Mouse (Mus musculus) lung, postnatal 14 days (tissue): ENCODE measurements around the gene BC049715.
A peak's percentile ranks its signal among the peaks of the same experiment; 100 is the strongest.
"Not testable (repeated sequence)": the region's sequence is repeated elsewhere in the genome, so short reads cannot be mapped to it uniquely, and the experiment has no call there.

ENCODE experiments used
- DNase-seq: peaks from one replicate; pipeline ENCODE4 v3.0.0; 2021

Gene BC049715

DNA sequence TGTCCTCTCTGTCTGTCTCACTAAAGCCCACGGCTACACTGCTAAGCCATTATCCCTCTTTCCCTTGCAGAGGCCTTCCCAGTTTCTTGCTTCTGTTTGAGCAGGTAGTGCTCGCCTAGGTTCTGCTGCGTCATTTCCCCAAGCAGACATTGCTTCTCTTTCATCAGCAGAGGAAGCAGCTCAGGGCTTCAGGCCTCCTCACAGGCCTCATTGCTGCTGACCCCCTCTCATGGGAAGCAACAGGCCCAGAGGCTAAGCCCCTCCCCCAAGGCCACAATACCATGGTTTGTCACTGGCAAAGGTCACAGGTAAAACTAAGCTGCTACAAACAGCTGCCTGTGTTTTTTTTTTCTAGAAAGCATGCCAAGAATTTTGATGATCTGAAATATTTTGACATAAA lies 25.3 kb downstream of the BC049715 start:
- DNase-seq, result no peak

DNA sequence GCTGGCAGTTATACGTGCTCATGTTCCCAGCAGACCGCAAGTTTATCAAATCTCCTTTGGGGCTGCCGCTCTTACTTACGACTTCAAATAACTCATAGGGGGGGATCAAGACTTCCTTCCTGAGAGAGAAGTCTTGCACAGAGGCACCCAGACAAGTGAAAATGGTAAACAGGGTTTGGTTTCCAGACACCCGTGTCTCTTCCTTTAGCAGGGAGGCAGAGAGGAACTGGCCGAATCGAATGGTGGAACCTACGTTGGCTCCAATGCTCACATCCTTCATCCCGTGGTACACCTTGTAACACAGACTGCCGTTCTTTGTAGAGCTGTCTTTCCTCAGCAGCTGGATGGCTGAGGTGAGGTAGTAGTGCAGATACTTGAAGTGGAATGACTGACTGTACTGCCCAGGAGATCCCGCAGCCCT lies 26.9 kb downstream of the BC049715 start:
- DNase-seq, result no peak

DNA sequence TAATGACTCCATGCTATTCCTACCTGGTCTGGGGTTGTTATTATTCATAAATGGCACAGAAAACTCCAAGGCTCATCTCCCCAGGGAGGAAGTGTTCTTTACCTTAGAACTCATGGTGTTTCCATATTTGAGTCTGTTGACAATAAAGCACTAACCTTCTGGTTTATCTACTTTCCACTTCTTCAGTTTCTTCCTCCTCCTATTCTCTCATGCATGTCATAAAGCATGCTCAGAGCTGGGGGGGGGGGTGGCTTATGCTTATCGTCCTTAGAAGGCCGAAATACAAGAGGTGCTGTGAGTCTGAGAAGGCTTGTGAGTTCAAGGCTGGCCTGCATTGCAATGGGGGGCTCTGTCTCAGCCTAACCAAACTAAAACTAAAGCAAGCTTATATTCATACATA lies 27.8 kb downstream of the BC049715 start:
- no peak for DNase-seq

DNA sequence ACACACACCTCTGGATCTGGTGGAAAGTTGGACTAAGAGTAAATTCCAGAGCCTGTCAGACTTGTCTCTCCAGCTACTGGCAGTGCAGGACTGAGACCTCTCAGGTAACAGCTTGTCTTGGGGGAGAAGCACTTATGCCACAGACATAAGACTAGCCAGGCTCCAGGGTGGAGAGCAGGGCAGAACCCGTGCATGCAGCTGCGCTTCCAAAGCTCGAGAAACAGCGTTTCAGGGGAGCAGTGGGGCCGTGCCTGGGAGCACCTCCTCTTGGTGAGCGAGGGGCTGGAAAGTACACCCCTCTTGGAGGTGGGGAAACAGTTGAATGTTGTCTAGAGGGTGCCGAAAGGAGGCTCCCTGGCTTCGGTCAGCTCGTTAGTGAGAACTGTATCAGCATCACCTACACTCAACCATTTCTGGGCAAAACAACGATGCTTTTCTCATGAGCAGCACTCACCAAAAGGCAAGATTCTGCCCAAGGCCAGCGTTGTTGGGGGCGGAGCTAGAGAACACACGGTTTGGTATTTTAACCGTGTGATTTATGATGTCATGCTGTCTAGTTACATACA lies 28.7 kb downstream of the BC049715 start:
- DNase-seq, result no peak

DNA sequence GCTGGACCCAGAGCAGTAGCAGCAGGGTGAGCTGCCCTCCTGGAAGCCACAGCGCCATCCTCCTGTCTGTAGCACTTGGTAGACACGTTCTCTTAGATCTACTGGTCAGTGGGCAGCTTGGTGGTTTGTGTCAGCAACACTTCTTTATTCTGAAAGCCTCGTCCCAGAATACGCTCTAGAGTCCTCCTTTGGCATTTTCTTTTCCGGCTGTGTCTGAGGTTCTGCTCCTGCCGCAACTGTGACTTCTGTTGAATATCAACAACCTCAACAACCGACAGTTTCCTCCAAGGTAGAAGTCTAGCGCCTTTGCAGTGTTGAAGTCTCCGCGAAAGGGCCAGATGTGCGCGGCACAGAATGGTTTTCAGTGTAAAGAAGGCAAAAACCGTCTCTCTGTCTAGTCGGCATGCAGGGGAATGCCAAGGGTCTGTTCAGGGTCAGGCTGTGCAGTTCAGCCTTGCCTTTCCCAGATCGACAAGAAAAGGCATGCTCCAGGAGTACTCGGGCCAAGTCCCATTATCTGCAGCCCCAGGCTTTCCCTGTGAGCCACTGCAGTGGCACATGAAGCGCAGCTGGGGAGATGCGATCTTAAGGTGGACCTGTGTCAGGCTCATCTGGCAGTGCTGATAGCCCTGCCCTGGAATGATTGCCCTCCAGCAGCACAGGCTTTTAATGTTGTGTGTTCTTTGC lies 29.9 kb downstream of the BC049715 start, which contains the start of gene Art4:
Gene Art4 (minus strand): TSS at position 548 of the 687 bp plus-strand sequence.
- no peak for DNase-seq

DNA sequence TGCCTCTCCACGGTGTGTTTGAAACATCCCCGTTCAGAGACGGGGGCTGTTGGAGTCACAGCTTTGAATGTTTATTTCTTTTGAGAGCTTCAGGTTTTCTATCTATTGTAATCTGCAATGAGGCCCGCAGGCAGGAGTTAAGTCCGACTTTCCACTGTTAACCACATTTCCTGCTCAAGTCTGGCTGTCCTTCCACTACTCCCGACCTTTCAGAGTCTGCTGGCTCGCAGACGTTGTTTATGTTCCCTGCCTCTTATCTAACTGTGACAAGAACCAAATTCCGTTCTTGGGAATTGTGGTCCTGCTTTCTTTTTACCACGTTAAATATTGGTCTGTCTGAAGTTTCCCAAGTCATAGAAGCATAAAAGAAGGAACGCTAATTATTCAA lies 30.4 kb downstream of the BC049715 start:
- peak; percentile 56 for DNase-seq

DNA sequence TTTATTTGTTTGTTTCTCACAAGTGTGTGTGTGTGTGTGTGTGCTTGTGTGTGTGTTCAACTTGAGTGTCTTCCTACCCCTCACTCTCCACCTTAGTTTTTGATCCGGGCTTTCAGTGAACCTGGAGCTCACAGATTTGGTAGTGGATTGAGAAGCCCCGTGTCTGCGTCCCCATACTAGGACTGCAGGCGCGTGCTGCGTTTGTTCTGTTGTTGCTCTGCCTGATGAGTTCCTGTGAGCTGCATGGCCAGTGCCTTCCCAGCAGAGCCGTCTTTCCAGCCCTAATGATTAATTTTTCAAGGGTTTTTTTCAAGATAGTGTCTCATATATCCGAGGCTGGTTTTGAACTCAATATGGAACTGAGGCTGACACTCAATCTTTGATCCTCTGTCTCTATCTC lies 31.0 kb downstream of the BC049715 start:
- DNase-seq, result no peak

DNA sequence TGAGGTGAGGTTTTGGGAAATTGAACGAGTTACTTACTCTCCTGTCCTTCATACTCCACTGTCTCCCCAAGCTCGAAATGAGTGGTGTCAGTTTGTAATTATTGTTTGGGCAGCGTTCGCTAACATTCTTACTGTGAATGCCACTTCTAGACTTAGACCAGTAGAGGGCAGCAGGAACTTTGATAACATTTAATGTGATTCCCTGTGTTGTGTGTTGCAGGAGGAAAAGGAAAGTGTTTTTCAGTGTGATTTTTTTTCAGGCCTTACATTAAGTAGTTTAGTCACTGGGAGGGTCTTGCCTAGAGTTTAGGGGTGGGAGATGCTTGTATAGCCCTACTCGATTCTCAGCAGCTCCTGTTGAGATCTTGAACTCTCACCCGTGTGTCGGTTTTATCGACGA lies 33.6 kb downstream of the BC049715 start:
- no peak for DNase-seq

DNA sequence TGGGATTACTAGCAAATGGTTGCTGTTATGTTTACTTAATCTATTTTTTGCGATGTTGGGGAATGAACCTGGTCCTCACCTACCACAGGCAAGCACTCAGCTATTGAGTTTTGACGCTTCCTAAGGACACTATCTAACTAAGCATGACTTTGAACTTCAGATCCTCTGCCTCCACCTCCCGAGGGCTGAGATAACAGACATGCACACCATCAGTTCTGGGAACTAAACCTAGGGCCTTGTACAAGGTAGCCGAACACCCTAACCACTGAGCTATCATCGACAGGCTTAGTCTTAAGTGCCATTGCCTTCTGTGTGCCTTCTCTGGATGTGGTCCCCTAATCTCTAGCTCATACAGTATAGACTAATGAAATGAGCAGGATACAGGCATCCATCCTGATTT lies 37.9 kb downstream of the BC049715 start:
- no peak for DNase-seq

DNA sequence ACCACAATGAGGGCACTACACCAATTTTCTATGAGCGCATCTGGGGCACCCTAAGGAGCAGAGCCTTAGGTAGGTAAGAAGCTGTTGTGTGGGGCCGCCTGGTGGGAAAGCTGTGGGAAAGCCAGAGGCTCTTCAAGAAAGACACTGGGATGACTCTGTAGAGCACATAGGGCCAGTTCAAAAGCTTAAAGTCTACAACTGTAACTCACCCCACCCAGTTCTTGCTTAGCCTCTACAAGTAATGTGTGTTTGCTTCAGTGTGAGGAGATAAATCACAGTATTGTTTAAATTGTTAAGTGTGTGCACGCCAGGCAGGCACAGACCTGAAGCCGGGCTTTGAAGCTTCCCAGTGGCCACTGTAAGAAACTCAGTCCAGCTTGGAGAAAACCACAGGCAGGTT lies 38.7 kb downstream of the BC049715 start:
- DNase-seq, result no peak

DNA sequence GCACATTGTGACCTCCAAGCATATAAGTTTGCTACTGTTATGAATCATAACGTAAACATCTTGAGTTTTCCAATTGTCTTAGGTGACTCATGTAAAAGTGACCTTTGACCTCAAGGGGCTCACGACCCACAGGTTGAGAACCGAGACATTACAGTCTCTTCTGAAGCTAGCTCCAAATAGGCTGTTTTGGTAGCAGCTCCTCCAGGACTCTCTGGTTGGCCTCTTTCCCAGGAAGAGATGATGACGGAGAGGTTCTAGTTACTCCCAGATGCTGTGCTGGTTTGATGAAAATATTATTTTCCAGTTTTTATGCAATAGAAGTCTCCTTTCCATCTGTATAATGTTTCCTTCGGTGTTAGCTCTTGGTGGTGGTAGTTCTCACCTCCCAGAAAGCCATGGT lies 41.5 kb downstream of the BC049715 start:
- DNase-seq, result no peak

DNA sequence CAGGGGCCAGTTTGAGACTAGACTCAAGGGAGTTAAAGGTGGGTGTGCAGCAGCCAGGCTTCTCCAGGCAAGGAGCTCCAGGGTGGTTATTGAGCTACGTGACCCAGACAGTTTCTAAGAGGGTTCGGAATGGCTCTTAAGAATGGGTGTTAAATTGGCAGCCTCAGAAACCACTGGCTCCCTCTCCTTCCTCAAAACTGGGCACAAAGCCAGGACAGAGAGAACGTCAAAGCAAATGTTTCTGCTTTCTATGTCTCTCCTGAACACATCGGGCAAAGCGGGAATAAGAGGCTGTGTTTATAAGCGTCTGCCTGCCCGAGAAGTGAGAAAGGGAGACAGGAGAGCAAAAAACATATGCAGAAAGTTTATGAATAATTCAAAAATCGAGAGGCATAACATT lies 47.2 kb downstream of the BC049715 start:
- DNase-seq, result peak; percentile 43

DNA sequence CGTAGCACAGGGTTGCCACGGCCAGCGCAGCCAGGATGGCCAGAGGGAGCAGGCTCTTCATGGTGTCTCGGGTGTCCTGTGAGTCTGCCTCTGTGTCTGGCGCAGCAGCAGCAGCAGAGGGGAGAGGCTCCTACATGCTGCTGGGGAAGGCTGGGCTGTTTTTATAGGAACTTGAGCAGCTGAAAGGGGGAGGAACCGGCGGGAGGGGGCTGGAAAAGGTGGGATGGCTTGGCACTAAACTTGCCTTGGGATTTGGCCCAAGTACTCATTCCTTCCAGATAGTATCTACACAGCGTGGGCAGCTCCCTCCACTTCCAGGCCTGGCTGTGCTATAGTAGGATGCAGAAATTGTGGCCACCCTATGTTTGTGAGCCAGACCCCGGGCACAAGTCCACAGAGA lies 48.2 kb downstream of the BC049715 start, which contains the start of gene Mgp:
Gene Mgp (minus strand): TSS at position 154 of the 400 bp plus-strand sequence.
- DNase-seq, result peak; percentile 60

DNA sequence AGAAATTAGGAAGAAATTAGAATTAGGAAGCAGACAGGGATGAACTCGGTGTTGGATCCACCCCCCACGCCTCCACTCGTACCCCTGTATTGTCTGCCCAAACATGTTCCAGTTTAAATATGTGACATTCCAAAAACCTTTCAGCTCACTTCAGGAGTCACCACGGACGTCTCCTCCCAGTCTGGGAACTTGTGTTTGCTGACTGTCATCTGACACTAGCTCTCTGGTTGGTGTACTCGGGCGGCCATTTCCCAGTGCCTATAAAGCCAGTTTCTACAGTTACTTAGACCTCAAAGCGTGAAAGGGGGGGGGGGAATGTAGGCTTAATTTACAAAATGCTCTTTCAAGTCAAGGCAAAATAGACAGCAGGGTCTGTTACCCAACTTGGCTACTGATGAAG lies 54.3 kb downstream of the BC049715 start:
- no peak for DNase-seq

DNA sequence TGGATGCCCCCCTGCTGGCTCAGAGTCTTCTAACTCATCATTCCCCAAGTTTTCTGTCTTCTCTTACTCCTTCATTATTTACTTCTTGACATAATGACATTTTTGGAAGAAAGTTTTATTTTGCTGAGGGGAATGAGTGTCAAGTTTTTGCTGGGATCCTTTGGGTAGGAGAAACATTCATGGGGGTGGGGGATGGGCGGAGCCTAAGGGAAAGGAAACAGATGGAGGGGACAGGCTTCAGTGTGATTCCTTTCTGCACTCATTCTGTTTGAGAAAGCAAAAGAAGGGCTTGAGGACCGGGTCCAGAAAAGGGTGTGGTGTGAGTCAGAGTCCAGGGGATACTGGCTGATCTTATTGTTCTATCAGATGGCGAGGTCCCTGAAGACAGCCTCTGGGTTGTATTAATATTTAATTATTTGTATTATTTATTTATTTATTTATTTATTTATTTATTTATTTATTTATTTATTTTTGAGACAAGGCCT lies 56.0 kb downstream of the BC049715 start:
- peak; percentile 42 for DNase-seq

DNA sequence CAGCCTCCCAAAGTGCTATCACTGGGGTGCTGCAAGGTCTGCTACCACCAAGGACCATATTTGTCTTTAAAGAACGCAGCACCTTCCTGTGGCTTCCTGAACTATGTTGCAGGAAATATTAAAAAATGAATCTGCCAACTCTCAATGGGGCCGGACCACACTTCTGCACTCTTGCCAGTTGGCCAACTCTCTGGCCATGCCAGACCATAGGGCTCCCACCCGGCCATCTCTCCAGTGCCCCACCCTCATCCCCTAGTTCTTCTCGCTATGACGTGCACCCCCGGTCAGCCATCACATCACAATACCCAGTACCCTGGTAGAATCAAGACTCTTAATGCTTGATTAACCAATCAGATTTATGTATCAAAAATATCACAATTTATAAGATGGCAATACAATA lies 56.5 kb downstream of the BC049715 start:
- DNase-seq, result no peak

DNA sequence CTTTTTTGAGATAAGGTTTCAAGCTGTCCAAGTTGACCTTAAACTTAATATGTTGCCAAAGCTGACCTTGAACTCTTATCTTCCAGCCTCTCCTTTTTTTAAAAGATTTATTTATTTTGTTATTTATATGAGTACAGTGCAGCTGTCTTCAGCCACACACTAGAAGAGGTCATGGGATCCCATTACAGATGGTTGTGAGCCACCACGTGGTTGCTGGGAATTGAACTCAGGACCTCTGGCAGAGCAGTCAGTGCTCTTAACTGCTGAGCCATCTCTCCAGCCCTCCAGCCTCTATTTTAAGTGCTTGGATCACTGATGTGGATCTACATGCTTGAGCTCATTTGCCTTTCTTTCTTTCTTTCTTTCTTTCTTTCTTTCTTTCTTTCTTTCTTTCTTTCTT lies 57.3 kb downstream of the BC049715 start:
- not testable (repeated sequence) for DNase-seq

DNA sequence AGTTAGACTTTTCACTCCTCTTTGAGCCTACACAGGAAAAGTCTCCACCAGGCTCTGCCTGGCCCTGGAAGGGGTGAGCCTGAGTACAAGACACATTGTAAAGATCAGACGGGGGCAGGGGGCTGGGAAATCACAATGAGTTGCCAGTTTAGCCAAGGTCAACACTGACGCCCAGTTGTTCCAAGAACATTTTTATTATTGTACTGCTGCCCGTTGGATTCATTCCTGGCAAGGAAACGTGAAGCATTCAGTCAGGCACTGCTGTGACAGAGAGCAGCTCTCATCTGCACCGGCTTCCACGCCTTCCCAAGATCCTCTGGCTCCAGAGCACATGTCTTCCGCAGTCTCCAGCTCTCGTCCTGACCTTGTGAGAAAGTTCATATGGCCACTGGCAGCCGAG lies 60.4 kb downstream of the BC049715 start:
- DNase-seq, result peak; percentile 70

DNA sequence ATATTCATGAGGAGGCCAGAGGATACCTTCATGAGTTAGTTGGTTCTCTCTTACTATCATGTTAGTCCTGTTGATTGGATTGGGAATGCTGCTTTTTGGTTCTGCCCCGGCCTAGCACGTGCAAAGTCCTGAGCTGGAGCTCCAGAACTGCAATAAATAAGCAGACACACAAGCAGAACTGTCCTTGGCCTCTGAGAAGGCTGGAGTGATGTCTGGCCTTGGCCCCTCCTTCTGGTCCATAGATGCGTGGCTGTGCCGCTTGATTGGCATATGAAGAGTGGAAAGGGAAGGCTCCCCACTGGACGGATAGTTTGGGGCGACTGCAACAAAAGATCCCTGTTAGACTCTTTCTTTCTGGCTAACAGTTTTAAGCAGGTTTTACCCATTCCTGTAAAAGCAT lies 61.6 kb downstream of the BC049715 start:
- no peak for DNase-seq

DNA sequence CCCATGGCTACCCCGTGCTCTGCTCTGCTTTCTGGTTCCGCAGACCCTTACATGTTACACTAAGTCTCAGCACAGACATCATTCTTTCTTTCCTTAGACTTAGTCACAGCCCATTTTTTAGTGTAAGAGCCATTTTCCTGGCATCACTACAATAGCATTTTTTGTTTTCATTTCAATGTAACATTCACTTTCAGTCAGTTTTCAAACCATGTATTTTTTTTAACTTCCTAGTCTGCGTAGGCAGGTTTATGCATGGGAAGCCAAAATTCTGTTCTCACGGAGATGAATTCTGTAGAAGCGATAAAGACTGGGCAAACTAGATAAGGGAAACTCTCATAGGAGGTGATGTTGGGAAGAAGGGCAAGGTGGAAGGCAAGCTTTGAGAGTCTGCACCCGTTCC lies 62.1 kb downstream of the BC049715 start:
- no peak for DNase-seq
